Mouse (Mus musculus) liver, embryonic 14.5 days (tissue): ENCODE measurements around the gene Ccnf.

Source experiments
- CTCF ChIP-seq: IDR thresholded peaks from 2 replicates; pipeline ENCODE4 v1.5.1; 2016; ENCODE audit warnings: antibody characterized with exemption, low read depth, control low read depth
- EP300 ChIP-seq: IDR thresholded peaks from 2 replicates; pipeline ENCODE4 v1.6.1; 2016; ENCODE audit warnings: antibody characterized with exemption, low read depth

- TF ChIP-seq CTCF (no peak), EP300 (no peak)
Observed at GRCm38 (mm10) chr17:24244061-24244460, 7.2 kb downstream of the Ccnf start.
